Mouse (Mus musculus) spleen, postnatal 10 days (tissue): ENCODE results near the gene Stpg3.

Experiments used
- DNase-seq, 2 experiments: peaks; one replicate each; pipeline ENCODE4 v3.0.0; 2021 to 2022; ENCODE audit warnings: low spot score in 2 of 2

Gene Stpg3

GRCm38 (mm10) chr2:25236614-25237013 lies 22.2 kb upstream of the Stpg3 start, which contains the start of gene Rnf224:
Gene Rnf224, minus strand, starts transcription at chr2:25236787.
- DNase-seq, result no peak

GRCm38 (mm10) chr2:25234551-25235220 lies 20.2 kb upstream of the Stpg3 start:
- DNase-seq, result no peak

- no peak for DNase-seq
Measured at GRCm38 (mm10) chr2:25234050-25234449, 19.6 kb upstream of the Stpg3 start, which contains the start of gene Slc34a3. Gene Slc34a3, minus strand, starts transcription at chr2:25234364.

- no peak for DNase-seq
Measured at GRCm38 (mm10) chr2:25233421-25233820, 19.0 kb upstream of the Stpg3 start.

- no peak for DNase-seq
Measured at GRCm38 (mm10) chr2:25231038-25231437, 16.6 kb upstream of the Stpg3 start.

GRCm38 (mm10) chr2:25230581-25230980 lies 16.1 kb upstream of the Stpg3 start:
- DNase-seq, result no peak

DNA sequence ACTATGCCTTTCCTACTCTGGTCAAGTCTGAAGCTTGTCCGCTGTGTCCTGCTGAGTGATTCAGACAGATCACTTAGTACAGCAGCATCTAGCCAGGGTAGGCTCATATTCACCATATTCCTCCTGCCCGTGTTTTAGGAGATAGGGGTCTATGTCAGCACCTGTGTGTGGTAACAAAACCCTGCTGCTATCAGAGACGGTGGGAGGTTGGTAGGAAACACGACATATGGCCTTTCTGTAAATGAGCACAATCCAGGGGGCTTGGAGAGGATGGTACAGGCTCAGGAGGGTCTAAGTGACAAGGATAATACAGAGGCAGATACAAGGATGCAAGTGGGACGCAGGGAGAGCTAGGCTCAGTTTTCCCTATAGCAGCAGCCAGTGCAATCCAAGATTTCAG lies 15.1 kb upstream of the Stpg3 start:
- DNase-seq, result no peak

- no peak for DNase-seq
Measured at GRCm38 (mm10) chr2:25228995-25229530, 14.6 kb upstream of the Stpg3 start.

DNA sequence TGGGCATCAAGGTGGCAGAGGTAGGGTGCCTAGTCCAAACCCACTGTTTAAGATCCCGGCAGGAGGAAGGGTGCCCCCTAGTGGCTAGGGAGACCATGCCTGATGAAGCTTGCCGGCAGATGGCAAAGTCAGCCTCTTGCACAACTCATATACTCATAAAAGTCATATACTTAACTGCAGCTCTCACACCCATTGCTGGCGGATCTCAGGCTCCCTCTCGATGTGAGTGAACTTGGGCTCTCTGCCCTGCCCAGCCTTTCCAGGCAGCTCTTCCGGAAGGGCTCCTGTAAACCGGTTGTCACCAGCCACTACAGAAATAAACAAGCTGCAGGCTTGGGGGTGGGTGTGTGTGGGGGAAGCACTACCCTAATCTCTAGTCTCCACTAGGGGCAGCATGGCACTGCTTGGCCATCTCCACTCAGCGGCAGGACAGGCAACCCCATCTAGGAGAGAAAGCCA lies 14.0 kb upstream of the Stpg3 start:
- DNase-seq, result peak; percentile 90 to 94

- DNase-seq, result no peak
Measured at GRCm38 (mm10) chr2:25227406-25227805, 13.0 kb upstream of the Stpg3 start.

DNA sequence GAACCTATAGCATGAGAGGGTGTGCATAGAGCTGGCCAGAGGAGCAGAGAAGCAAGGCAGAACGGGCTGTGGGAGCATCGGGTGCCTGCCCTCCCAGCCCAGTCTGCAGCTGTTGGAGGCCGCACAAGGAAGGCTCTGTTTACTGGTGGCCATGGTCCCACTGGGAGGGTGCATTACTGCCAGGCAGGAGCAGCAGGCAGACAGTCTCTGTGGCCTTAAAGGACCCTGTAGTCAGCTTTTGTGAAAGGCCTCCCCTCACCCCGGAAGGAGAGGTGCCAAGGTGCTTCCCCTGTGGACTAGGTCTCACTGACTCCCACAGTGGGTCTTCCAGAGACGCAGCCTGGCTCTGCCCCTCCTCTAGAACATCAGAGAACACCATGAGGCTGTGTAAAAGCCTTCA lies 12.4 kb upstream of the Stpg3 start:
- DNase-seq, result no peak

DNA sequence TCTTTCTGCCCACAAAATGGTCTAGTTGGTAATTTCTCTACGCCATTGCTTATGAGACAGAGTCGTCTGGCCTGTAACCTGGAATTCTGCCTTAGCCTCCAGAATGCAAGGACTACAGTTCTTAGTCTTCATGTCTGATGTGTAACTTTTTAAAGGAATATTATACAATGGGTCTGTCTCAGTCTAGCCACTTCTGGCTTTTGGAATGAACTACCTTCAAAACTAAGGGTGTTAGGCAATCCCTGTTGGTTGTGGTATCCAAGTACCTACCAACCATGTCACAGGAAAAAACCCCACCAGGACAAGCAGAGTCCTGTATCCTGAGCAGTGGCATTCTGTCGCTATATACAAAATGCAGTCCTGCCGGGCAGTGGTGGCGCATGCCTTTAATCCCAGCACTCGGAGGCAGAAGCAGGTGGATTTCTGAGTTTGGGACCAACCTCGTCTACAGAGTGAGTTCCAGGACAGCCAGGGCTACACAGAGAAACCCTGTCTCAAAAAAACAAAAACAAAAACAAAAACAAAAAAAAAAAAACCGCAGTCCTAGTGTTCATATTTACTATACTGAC lies 11.5 kb upstream of the Stpg3 start:
- no peak for DNase-seq

- peak in 1 of 2 experiments; percentile 96 for DNase-seq
Measured at GRCm38 (mm10) chr2:25224766-25225752, 10.6 kb upstream of the Stpg3 start.

- DNase-seq, result peak in 1 of 2 experiments; percentile 91
Measured at GRCm38 (mm10) chr2:25224492-25224765, 10.0 kb upstream of the Stpg3 start, which contains the start of gene Tubb4b. Gene Tubb4b, minus strand, starts transcription at chr2:25224702.

GRCm38 (mm10) chr2:25223681-25224491 lies 9.4 kb upstream of the Stpg3 start:
- DNase-seq, result peak; percentile 86 to 94

GRCm38 (mm10) chr2:25221331-25221772 lies 6.9 kb upstream of the Stpg3 start:
- no peak for DNase-seq

DNA sequence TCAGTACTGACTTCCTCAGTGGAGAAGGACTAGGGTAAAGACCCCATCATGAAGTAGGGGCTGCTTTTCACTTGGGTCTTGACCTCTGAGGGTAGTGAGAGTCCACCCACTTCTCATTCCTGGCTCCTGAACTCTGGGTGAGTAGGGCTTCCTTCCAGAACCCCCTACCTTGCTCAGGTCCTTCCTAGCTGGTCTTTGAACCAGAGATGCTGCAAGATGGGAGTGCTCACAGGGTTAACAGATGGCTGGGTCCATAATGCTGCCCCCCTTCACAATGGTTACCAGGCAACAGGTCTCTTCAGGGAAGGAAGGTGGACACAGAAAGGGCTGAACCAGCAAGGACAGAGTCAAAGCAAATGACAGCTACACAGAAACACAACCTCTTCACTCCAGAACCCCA lies 4.0 kb upstream of the Stpg3 start, which contains the start of gene Fam166a:
Gene Fam166a, plus strand, starts transcription at position 301 of the 400 bp plus-strand sequence.
- DNase-seq, result no peak

DNA sequence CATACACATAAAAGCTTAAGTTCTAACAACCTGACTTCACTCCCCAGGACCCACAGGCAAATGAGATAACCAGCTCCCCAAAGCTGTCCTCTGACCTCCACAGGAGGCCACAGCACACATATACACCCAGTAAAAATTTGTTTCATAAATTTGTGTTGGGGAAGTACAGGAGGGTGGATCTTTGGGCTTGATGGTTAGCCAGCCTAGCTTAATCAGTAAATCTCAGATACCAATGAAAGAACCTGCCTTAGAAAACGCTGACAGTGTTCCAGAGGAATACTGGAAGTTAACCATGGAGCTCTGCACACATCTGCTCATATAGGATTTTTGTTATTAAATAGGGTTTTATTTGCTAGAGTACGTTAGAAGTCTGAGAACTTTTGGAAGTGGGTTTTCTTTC lies 3.2 kb upstream of the Stpg3 start:
- DNase-seq, result no peak

DNA sequence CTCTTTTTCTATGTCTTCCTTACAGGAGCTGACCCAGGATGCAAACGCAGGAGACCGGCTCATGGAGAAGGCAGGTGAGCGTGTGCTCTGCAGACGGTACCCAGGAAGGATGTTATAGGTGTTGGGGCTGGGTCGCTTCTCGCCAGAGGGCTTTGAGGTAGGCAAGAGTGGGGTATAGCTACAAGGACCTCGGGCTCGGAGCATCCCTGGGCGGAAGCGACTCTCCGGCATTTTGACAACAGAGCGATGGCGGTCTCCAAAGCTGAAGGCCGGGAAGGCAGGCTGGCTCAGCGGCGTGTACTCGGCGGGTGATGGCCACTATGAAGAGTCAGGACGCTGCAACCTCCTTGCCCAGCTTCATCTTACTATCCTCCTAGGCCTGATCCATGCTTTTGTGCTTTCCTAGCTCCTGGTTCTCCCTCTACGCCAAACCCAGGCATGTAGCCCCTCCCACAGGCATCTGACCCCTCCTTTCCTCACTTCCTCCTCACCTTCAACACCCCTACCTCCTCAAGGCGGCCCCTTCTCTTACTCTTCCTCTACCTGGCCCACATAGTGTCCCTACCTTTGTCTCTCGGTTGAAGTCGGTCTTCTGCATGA lies 1.1 kb downstream of the Stpg3 start:
- DNase-seq, result no peak

DNA sequence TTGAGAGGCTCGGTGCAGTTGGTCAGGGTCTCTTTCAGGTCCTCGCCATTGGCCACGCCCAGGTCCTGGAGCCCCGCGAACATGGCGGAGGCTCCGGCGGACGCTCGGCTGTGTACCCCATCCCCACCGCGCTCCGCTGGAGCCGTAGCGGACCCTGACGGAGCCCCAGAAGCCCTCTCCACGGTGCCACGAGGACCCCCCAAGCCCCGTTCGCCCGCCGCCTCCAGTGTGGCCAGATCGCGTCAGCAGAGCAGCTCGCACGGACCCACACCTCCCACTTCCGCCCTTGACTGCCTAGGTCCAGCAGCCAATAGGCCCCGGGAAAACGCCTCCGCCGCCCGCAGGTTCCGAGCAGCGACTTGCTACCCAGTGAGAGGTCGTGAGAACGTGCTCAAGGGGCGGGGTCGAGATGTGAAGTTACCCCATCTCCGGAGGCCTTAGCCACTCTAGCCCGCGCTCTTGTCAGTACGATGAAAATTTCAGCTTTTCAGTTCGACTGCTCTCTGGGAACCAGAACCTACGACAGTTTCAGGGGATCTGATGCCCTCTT lies 3.2 kb downstream of the Stpg3 start, which contains the start of gene Nelfb:
Gene Nelfb, minus strand, starts transcription at position 369 of the 550 bp plus-strand sequence.
- DNase-seq, result peak; percentile 94 to 95
